Mouse (Mus musculus): ENCODE measurements around the gene Slc28a2.
A peak's percentile ranks its signal among the peaks of the same experiment; 100 is the strongest.

GRCm38 (mm10) chr2:122378421-122379291 lies 47.6 kb upstream of the Slc28a2 start:
- peak; percentile 75 for TF ChIP-seq CTCF (IDR thresholded peaks at IDR 0.05)
- TF ChIP-seq EP300 (IDR thresholded peaks at IDR 0.05) = no peak

Data from lung, postnatal 0 days (tissue).